Mouse (Mus musculus) gastrocnemius, postnatal 10 days (tissue): ENCODE data around the gene Unc45a. TPM values are rescaled to one million over a fixed set of nuclear protein-coding genes. Genes with fewer than 3 reads are reported as not detected.

Source experiments
- DNase-seq: peaks from one replicate; pipeline ENCODE4 v3.0.0; 2021; ENCODE audit warnings: mixed read lengths
- total RNA-seq, 2 experiments: library from RNA; stranded (reverse); gene quantifications; 2 replicates each; pipeline ENCODE4 v1.2.3; 2021

The Unc45a gene
- total RNA-seq, 2 experiments from 2014 or later, result 11.8 to 16.4 TPM

DNA sequence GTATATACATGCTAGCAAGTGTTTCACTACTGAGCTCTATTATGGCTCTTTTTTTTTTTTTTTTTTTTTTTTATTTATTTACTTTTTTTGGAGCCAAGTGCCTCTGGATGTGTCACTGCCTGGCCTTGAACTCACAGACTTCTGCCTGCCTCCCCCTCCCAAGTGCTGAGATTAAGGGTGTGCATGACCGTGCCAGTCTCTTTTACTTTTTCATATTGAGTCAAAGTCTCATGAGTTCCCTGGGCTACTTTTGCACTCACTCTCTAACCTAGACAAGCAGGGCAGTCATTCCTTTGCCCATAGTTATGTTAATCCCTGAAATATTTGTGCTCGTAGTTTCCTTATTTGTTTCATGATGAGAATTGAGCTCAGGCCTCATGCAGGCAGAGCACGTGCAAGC, 59.2 kb downstream of the Unc45a start:
- DNase-seq, result no peak

DNA sequence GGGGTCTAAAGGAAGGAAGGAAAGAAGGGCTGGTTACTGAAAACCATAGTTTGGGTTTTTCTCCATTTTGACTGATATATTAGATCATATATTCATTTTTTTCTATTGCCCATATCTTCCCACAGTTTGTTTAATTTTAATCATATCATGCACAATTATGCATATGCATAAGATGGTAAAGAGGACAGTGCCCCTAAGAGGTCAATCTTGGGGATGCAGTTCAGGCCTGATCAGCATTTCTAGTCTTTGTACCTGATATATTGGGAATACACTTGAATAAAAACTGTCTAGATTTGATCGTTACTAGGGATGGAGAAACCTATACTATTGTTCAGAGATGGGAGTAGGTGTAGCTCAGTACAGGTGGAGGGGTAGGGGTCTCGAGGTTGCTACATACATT, 59.8 kb downstream of the Unc45a start:
- DNase-seq, result no peak

DNA sequence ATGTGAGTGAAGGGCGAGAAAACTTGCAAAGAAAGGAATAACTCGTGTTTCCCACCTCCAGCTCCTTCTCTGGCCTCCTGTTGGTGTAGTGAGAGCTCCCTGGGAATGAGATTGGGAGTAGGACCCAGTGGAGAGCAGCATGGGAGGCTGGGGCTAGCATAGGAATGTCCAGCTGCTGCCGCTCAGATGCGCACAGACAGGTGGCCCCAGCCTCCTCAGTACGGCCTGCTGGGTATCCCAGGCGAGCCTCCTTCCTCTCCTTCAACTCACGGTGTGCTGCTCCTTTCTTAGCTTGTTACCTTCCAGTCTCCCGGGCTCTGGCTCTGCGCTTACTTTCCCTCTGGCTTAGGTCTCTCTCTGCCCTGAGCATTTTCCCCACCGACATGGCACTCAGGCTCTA, 60.8 kb downstream of the Unc45a start:
- no peak for DNase-seq

DNA sequence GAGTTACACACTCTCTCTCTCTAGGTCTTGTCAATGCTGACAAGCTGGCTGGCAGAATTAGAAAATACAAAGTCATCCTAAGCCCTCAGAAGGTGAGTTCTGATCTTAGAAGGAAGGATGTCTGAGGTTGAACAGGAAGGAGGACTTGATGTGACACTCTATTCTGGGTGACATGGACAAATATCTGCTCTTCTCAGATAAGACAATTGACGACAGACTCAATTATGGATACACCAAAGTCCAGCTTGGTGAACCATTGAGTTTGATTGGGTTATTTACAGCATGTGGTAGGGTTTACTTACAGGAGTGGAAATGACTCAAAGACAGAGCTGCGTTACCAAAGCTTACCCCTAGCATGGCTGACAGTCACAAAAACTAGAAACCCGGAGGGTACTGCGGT, 64.4 kb downstream of the Unc45a start:
- no peak for DNase-seq

Other genes starting within 250 kb of the Unc45a start
- 100 to 1,000 TPM; 244 to 271 TPM for gene Idh2, start 225.6 kb downstream of the Unc45a start, total RNA-seq
- gene Sema4b, start 154.2 kb downstream of the Unc45a start, total RNA-seq, result 1 to 10 TPM; 2.9 to 4.2 TPM
- 10 to 100 TPM; 10.7 to 12.5 TPM for gene Cib1, start 108.2 kb downstream of the Unc45a start, total RNA-seq
- gene Gdpgp1, start 108.1 kb downstream of the Unc45a start, total RNA-seq, result 1 to 10 TPM; 1.8 to 2.1 TPM
- gene Ttll13, start 94.6 kb downstream of the Unc45a start, total RNA-seq, result under 1 TPM; 0.14 to 0.20 TPM
- gene Ngrn, start 79.8 kb downstream of the Unc45a start, total RNA-seq, result 10 to 100 TPM; 20.2 to 20.3 TPM
- 1 to 10 TPM; 5.7 to 6.3 TPM for gene Vps33b, start 71.4 kb downstream of the Unc45a start, total RNA-seq
- 10 to 100 TPM; 18.4 to 23.2 TPM for gene Prc1, start 46.6 kb downstream of the Unc45a start, total RNA-seq
- gene Rccd1, start 16.6 kb downstream of the Unc45a start, total RNA-seq, result 10 to 100 TPM in 1 of 2 experiments, 1 to 10 TPM in 1; 6.6 to 11.3 TPM
- 10 to 100 TPM; 39.9 to 45.0 TPM for gene Hddc3, start 2.1 kb upstream of the Unc45a start, total RNA-seq
- 10 to 100 TPM; 92.2 to 97.2 TPM for gene Man2a2, start 30.4 kb upstream of the Unc45a start, total RNA-seq
- gene Fes, start 46.9 kb upstream of the Unc45a start, total RNA-seq, result 10 to 100 TPM in 1 of 2 experiments, 1 to 10 TPM in 1; 9.4 to 12.1 TPM
- gene Furin, start 64.4 kb upstream of the Unc45a start, total RNA-seq, result 10 to 100 TPM; 63.1 to 68.1 TPM
- 1 to 10 TPM; 5.4 to 6.3 TPM for gene Blm, start 194.1 kb upstream of the Unc45a start, total RNA-seq